Mouse (Mus musculus): Measurements from ENCODE around the gene Slc35e3.
"Not testable (repeated sequence)": the region's sequence is repeated elsewhere in the genome, so short reads cannot be mapped to it uniquely, and the experiment has no call there.

Slc35e3 gene

DNA sequence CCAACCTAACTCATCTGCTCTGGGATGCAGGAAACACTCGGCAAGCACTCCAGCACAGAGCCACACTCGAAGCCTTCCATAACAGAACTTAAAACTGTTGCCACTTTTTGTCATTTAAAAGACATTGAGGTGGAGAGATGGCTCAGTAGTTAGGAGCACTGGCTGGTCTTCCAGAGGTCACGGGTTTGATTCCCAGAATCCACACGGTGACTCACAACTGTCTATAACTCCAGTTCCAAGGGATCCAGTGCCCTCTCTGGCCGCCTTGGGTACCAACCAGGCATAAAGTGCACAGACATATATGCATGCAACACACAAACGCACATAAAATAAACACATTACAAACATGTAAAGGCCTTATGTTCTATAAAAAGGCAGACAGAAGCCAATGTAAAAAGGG, 15.4 kb upstream of the Slc35e3 start:
- no peak for DNase-seq

DNA sequence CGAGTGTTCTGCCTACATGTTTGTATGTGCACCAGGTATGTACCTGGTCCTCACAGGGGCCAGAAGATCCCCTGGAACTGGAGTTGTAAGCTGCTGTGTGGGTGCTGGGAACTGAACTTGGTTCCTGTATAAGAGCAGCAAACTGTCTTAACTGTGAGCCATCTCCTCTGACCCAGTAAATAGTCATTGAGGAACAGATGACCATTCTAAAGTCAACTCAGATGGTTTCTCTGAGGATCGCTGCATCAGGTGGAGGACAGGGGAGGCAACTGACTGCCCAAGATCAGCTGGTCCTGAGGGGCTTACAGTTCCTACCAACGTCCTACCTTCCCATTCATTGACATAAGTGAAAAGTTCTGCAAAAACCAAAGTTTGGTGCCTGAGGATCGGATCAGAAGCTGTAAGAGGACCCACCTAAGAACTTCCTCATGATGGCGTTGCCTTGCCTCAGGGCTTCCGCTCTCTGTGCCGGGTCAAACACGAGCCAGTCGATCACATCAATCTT, 14.7 kb upstream of the Slc35e3 start:
- no peak for DNase-seq

DNA sequence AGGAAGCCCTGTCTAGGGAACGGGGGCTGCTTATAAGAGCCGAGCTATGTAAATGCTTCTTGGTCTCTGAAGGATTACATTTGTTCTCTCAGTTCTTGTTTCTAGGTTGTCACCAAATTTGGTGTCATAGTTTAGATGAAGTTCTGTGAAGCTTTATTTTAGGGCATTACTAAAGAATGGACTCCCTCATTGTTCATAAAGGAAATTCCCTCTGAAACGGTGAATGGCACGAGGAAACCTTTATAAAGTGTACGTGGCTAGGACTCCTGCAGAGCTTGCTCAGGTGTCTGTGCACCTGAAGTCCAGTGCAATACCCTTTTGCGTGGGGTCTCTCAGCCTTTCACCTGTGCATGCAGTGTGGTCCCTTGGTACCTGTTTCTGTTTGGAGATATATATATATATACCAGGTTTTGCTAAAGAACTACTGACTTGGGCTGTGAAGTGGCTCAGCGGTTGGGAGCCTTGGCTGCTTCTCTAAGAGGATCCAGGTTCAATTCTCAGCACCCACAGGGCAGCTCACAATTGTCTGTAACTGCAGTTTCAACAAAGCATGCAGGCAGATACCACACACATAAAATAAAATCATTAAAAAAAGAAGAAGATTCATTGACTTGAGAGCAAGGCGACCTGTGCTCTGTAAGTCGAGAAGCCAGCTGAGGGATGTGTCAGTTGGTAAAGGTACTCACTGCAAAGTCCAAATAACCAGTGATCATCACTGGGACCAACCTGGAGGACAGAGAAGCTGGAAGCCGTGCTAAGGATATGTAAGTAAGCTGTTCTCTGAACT, 13.9 kb upstream of the Slc35e3 start:
- no peak for DNase-seq

DNA sequence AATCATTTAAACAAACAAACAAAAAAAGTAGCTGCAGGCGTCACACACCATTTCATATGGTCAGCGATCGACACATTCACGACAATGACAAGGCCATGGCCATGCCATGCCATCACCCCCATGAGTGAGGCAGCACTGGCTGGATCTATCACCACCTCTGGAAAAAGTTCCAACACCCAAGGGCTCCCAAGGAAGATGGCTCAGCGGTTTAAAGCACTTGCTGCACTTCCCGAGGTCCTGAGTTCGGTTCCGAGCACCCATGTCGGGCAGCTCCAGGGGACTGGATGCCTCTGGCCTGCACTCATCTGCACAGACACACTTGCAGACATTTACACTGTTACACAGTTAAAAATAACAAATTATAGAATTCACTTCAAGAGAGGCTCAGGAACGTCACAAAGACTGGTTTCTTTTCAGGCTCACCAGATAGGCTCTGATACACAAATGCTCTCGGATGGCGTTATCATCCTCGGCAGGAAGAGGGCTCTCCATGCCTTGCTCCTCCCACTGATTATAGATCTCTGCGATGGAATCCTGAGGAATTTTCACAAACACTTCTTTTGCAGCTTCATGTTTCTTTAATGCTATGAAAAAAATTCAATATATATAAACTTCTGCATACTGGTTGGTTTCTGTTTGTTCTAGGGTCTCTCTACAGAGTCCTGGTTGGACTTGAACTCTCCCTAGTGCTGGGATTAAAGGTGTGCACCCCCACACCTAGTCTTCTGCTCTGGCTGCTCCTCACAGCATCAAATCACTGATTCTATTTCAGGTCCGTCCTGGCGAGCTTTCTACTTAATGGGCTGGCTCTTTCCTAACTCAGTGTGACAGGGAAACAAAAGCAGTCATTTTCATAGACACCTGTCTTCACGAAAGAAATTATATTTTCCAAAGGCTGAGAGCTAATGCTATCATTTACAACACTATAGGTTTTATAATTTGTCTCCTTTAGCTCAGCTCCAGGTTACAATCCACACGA, 12.9 kb upstream of the Slc35e3 start:
- no peak for DNase-seq

DNA sequence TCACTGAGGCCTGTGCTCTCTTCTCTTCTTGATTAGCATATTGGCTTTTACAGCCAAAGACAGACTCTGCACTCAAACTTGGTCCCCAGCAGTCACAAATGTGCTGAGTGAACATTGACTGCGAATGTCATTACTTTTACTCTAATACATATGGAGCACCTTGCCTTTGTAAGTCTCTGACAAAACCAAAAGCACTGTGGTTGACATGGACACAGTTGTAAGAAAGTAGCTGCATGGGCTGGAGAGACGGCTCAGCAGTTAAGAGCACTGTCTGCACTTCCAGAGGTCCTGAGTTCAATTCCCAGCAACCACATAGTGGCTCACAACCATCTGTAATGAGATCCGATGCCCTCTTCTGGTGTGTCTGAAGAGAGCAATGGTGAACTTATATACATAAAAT, 12.2 kb upstream of the Slc35e3 start:
- not testable (repeated sequence) for DNase-seq

DNA sequence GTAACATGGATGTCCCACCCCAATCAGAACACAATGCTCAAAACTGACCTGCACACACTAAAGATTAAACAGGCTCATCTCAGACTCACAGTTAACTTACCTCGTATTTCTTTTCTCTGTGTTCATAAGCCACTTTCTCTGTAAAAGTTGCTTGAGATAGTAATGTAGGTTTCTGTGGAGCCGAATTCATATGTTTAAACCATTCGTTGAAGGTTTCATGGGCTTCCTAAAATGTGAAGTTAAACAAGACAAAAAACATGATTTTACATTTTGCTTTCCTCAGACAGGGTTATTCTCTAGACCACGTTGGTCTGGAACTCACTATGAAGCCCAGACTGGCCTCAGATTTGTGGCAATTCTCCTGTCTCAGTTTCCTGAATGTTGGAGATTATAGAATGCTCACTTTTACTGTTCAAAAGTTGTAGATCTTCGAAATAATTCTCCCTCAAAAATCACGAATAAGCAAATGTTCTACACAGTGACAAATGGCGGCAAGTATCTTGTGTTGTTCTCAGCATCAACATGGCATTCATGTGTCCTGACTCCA, 11.7 kb upstream of the Slc35e3 start:
- no peak for DNase-seq

DNA sequence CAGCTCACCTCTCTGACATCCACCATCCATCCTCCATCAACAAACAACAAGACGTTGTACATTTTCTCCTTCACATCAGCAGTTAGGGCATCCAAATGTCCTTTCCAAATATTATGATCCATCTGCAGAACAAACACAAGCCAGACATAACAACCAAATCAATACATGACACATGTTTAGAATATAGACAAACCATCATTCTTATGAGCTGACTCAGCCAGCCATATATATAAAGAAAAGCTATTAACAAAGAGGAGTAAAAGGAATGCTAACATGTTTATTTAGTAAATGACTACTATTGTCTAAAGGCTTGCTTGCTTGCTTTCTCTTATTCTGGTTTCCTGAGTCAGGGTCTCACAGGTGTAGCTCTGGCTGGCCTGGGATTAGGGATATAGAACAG, 11.1 kb upstream of the Slc35e3 start:
- DNase-seq = no peak

DNA sequence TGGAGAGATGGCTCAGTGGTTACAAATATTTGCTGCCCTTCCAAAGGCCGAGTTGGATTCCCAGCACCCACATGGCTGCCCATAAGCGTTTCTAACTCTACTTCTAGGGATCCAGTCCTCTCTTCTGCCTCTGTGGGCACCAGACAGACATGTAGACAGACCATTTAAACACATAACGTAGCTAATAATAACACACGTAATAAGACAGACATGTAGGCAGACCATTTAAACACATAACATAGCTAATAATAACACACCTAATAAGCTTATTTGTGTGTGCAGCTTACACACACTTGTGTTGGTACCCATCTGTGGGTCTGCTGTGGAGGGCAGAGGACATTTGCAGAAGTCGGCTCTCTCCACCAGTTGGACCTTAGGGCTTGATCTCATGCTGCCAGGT, 10.6 kb upstream of the Slc35e3 start:
- DNase-seq = no peak

DNA sequence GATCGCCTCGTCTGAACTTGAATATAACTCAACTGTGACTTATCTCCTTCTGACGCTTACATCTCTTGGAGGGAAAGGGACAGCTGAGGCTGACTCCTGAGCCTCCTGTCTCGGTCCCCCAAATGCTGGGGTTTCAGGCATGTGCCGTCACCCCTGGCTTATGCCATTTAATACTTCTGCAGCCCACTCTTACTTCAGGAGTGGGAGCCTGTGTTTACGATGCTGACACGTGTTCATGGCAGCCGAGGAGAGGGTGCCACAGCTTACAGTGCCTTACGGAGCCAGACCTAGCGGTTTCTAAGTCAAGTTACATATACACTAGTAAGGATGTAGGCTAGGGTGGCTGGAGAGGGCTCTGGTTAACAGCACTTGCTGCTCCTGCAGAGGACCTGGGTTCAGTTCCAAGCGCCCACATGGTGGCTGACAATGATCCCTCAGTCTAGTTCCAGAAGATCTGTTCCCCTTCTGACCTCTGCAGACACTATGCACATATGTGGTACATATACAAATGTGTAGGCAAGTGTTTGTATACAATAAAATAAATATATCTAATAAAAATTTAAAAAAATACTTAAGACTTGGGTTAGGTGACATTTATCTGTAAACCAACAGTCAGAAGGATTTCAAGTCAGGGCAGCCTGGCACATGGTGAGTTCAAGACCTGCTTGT, 9.8 kb upstream of the Slc35e3 start:
- no peak for DNase-seq

DNA sequence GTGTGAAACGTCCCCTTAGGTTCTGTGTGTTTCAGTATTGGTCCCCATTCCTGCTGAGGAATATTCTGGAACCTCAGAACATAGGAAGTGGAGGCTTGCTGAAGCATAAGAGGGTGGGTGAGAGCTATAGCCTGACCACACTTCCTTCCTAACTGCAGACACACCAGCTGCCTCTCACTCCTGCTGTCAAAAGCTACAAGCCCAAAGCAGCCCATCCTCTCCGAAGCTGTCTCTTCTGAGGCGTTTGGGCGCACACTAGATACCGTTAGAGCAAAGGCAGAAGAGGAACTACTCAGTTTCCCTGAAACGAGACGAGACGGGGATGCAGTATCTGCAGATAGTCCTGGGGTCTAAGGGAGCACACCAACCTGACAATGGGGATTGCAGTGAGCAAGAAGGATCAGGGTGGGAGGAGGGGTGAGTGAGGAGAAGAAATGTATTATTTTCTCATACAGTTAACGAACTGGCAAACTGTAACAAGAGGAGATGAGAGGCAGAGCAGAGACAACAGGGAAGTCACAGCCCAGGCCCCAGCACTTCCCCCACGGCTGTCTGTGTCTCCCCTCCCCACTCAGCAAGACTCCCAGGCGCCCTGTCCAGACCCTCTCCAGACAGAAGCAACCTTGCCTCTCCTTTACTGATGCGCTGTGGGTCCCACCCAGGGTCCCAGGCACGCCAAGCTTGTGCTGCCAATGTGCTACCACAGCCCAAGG, 9.1 kb upstream of the Slc35e3 start:
- DNase-seq = no peak

DNA sequence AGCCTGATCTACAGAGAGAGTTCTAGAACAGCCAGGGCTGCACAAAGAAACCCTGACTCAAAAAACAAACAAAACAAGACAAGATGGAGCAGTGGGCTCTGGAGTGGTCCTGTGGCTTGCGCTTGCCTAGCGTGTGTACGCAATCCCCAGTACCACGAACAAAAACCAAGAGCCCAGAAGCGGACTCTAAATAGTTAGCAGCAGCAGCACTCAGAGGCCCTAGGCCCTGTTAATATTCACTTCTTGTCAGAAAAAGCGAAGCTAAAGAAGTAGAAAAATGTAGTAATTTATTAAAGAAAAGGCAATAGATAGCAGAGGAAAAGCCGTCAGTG, 8.4 kb upstream of the Slc35e3 start:
- no peak for DNase-seq

DNA sequence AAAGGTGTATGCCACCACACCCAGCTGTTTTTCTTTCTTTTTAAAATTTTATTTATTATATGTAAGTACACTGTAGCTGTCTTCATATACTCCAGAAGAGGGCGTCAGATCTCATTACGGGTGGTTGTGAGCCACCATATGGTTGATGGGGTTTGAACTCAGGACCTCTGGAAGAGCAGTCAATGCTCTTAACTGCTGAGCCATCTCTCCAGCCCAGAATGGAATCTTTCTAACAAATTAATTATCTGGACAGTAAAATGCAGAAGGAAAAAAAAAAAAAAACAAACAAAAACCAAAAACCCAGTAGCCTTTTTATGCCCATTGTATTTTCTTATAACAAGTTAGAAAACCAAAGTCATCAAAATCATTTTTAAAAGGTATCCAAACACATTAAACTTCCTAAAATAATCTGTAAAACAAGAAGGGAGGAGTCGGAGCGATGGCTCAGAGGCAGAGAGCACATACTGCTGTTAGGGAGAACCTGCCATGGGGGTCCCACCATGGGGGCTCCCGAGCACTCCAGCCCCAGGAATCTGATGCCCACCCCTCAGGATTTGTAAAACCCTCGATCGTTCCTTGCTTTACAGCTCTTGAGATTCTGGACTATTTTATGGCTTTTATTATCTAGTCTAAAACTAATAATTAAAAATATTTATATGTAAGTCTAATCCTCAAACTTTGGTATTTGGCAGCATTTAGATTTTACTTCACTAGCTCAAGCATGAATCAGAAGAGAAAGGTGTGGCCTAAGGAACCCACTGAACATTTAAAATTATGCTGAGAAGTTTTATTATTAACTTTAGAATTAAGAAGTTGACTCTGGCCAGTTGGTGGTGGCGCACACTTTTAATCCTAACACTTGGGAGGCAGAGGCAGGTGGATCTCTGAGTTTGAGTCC, 7.8 kb upstream of the Slc35e3 start:
- DNase-seq = no peak

DNA sequence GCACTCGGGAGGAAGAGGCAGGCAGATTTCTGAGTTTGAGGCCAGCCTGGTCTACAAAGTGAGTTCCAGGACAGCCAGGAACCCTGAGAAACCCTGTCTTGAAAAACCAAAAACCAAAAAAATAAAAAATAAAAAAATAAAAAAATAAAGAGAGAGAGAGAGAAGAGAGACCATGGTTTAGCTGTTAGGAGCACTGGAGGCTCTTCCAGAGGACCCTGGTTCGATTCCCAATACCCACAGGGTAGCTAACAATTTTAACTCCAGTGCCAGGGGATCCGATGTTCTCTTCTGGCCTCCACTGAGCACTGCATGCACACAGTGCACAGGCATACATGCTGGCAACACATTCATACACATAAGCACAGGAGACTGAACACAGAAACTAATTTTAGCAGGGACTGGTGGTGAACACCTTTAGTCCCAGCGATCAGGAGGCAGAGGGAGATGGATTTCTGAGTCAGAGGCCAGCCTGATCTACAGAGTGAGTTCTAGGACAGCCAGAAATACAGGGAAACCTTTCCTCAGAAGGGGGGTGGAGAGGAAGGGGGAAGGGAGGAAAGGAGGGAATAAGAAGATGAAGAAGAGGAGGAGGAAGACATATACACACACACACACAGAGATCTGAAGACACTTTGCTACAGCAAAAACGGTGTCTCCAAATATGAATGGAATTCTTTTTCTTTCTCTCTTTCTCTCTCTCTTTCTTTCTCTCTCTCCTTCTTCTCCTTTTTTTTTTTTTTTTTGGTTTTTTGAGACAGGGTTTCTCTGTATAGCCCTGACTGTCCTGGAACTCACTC, 6.9 kb upstream of the Slc35e3 start:
- no peak for DNase-seq

DNA sequence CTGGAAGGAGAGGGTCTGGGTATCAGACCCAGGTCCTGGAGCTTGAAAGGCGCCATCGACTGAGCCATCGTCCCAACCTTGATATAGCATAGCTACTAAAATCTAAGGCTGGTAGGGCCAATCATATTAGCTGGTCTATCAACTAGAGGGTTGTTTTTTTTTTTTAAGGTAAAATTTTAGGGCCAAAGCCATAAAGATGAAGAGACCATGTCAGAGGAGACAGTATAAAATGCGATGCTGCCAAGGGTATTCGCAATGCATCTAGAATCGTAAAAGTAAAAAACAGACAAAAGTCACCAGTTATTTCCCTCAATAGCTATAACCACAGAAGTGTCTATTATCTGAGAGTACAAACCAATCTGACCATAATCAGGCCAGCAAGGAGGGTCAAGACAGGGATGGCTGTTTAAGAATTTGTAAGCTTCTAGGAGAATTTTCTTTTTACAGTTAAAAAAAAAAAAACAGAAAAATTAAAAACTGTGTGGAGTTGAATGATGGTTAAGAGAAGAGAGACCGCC, 6.2 kb upstream of the Slc35e3 start:
- DNase-seq = no peak

DNA sequence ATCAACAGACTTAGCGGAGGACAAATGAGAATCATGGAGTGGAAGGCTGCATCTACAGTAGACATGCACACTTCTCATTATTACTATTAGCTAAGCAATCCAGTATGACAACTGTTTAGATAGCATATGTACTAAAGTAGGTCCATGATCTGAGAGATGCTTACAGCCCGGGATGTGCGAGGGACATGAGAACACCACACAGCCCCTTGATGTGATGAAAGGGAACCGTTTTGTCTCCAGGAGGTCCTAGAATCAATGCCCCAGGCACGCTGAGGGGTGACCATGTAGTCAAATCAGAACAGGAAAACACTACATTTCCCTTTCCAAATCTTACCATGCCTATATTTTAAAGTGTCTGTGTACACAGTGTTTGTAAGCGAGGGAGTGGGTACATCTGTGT, 5.6 kb upstream of the Slc35e3 start:
- no peak for DNase-seq

DNA sequence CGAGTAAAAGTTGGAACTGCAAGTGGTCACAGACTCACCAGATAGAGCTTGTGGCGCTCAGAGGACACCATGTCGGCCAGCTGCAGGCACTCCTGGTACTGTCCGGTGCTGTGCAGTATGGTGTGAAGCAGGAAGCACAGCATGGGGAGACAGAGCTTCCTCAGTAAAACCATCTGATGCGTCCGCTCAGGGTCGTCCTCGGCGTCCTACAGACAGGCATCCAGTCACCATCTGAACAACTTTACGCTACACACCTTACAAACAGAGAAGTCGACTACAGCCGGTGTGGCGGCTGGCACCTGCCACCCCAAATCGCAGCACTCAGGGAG, 5.1 kb upstream of the Slc35e3 start:
- no peak for DNase-seq

DNA sequence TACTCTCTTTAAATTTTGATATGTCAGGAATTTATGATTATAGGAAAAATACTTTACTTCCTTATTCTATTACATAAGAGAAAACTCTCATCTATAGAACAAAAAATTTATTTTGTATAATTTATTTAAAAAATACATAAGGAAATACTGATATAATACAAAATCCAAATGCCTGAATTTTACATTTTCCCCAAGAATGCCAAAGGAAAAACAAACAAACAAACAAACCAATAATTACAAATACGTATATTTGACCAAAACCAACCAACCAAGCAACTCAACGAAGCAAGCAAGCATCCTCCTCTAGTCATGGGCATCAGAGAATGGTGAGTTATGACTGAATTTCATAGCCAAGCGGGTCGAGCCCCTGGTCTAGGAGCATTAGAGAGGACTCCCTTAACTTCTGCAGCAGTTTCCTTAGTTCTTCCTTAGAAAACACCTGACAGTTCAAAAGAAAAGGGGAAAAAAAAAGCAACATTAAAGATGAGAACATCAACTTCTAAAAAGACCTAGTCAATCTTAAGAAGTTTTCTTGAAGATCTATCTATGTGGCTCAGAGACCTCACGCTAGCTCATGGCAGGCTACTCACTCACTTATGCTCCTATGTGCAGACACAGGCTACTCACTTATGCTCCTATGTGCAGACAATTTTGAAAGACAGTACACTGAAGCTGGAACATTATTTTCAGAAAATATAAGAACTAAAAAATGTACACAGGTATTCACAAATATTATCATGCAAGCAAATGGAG, 4.5 kb upstream of the Slc35e3 start:
- no peak for DNase-seq

DNA sequence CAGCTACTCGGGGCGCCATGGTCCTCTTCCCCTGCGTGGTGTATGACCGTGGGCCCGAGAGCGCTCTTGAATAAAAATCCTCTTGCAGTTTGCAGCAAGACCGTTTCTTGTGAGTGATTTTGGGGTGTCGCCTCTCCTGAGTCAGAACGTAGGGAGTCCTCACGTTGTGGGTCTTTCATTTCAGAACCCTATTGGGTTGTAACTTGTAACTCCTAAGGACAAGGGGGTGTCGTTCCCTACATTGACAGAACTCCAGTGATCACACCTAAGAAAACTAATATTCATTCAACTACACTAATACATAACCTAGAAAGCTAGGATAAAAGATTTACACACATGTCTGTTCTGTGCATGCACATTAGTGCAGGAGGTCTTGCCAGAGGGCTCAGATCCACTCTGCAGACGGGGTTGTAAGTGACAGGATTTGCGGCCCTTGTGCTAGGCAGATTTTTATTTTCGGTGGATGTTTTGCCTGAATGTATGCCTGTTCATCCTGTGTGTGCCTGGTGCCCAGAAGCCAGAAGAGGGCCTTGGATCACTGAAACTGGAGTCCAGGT, 3.7 kb upstream of the Slc35e3 start:
- DNase-seq = no peak

DNA sequence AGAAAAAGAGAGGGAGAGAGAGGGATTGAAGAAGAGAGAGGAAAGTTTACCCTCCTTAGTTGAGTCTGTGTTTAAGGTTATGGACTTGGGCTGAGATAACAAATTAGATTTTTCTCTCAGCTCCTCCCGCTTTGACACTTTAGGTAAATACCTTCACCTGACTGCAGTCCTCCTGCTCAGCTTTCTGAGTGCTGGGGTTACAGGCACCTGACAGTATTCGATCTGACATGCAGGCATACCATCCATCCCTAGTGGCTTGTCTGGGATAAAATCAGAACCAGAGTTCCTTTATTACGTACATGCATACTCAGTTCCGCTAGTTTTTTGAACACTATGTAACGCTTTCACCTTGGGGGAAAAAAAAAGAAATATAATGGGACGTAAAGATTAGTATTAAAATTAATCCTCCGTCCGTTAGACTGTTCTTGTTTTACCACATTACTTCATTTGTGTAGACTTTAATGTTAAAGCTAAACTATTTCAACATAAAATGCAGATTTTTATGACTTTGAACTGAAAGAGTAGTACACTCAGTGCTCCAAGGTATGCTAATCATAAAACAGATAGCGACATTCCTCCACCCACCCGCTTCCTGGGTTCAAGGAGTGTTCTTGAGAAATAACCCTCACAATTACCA, 3.0 kb upstream of the Slc35e3 start:
- no peak for DNase-seq
